Mouse (Mus musculus) neural tube, embryonic 12.5 days (tissue): ENCODE results near the gene Lrrc40. TPM values are rescaled to one million over a fixed set of nuclear protein-coding genes. Genes with fewer than 3 reads are reported as not detected.
"Not testable (repeated sequence)": the region's sequence is repeated elsewhere in the genome, so short reads cannot be mapped to it uniquely, and the experiment has no call there.

Source experiments
- ATAC-seq: fragments of 200-750 bp; cut with Nextera tagmentation; 2 replicates; pipeline ENCODE4 v1.8.0; 2017; ENCODE audit warnings: low read depth, mild to moderate bottlenecking, moderate TSS enrichment, moderate library complexity; ENCODE audit not compliant: low FRiP score
- H3K27ac ChIP-seq: fragments of 300-500 bp; sonication (generic); 2 replicates; pipeline ENCODE4 v1.5.1; 2016
- H3K27me3 ChIP-seq: fragments of 300-500 bp; sonication (generic); replicated peaks from 2 replicates; pipeline ENCODE4 v1.6.1; 2016; ENCODE audit warnings: mild to moderate bottlenecking
- H3K36me3 ChIP-seq: fragments of 300-500 bp; sonication (generic); 2 replicates; pipeline ENCODE4 v1.6.1; 2016; ENCODE audit warnings: mild to moderate bottlenecking
- H3K4me1 ChIP-seq: fragments of 300-500 bp; sonication (generic); 2 replicates; pipeline ENCODE4 v1.6.1; 2016
- H3K4me2 ChIP-seq: fragments of 300-500 bp; sonication (generic); replicated peaks from 2 replicates; pipeline ENCODE4 v1.6.1; 2016; ENCODE audit warnings: mild to moderate bottlenecking
- H3K4me3 ChIP-seq: fragments of 300-500 bp; sonication (generic); 2 replicates; pipeline ENCODE4 v1.5.1; 2016
- H3K9ac ChIP-seq: fragments of 300-500 bp; sonication (generic); 2 replicates; pipeline ENCODE4 v1.6.1; 2016; ENCODE audit warnings: mild to moderate bottlenecking
- H3K9me3 ChIP-seq: fragments of 300-500 bp; sonication (generic); 2 replicates; pipeline ENCODE4 v1.6.1; 2016; ENCODE audit warnings: mild to moderate bottlenecking
- WGBS: fragments of 180-500 bp; shearing (Covaris S2); methylation state at CpG from one replicate; pipeline ENCODE4 v1.1.7; 2016; 5-methylcytosine and 5-hydroxymethylcytosine counted together
- polyA plus RNA-seq: library from polyadenylated mRNA; unstranded; fragments of >200 nt; fragmentation: Nextera tagmentation; extraction: Ambion mirVana; gene quantifications from 2 replicates; pipeline ENCODE4 v1.2.1, GENCODE M21; 2016

The Lrrc40 gene
- polyA plus RNA-seq, 1 experiment from 2014 or later, result 56.7 TPM

GRCm38 (mm10) chr3:158102530-158102929 is 66.1 kb downstream of the Lrrc40 start:
- not testable (repeated sequence) for H3K36me3 ChIP-seq, H3K9ac ChIP-seq, H3K4me1 ChIP-seq, H3K27ac ChIP-seq, H3K4me2 ChIP-seq, ATAC-seq, H3K9me3 ChIP-seq, H3K27me3 ChIP-seq, H3K4me3 ChIP-seq
- 81% methylated on average over 1 of the region's 1 CpGs for WGBS

- H3K4me2 ChIP-seq, result no peak overlapping the region
- no peak overlapping the region for H3K27ac ChIP-seq
- ATAC-seq, result no peak
- H3K9ac ChIP-seq, result no peak overlapping the region
- H3K27me3 ChIP-seq, result no peaks in the 10 kb centered on the region
- no peaks in the 10 kb centered on the region for H3K4me1 ChIP-seq
- no peaks in the 10 kb centered on the region for H3K36me3 ChIP-seq
- no peaks in the 10 kb centered on the region for H3K9me3 ChIP-seq
- H3K4me3 ChIP-seq, result no peak overlapping the region
- 83% methylated on average over 2 of the region's 2 CpGs for WGBS
Measured at GRCm38 (mm10) chr3:158103467-158103866, 67.0 kb downstream of the Lrrc40 start.

- no peak overlapping the region for H3K9ac ChIP-seq
- no peaks in the 10 kb centered on the region for H3K27me3 ChIP-seq
- H3K36me3 ChIP-seq, result no peaks in the 10 kb centered on the region
- no peak for ATAC-seq
- no peak overlapping the region for H3K4me2 ChIP-seq
- no peaks in the 10 kb centered on the region for H3K9me3 ChIP-seq
- no peak overlapping the region for H3K27ac ChIP-seq
- 81% methylated on average over 1 of the region's 1 CpGs for WGBS
- no peak overlapping the region for H3K4me3 ChIP-seq
- no peaks in the 10 kb centered on the region for H3K4me1 ChIP-seq
Measured at GRCm38 (mm10) chr3:158105260-158105659, 68.8 kb downstream of the Lrrc40 start.

Other genes starting within 250 kb of the Lrrc40 start
- gene Cth, start 111.6 kb upstream of the Lrrc40 start, polyA plus RNA-seq, result 6.1 and 7.1 TPM in 2 replicates
- 26.7 and 29.8 TPM in 2 replicates for gene Ankrd13c, start 89.4 kb upstream of the Lrrc40 start, polyA plus RNA-seq
- gene Srsf11, start within 50 bp of the Lrrc40 start, polyA plus RNA-seq, result 333 and 350 TPM in 2 replicates